Mouse (Mus musculus) ES-E14 (cell line): Measurements from ENCODE around the gene Snrnp70. TPM values are rescaled to one million over a fixed set of nuclear protein-coding genes. Genes with fewer than 3 reads are reported as not detected.
A peak's percentile ranks its signal among the peaks of the same experiment; 100 is the strongest.

Source experiments
- DNase-seq: peaks from one replicate; pipeline ENCODE4 v3.0.0-alpha.2; 2013; ENCODE audit warnings: low read depth, low spot score
- H3K27ac ChIP-seq: 2 replicates; pipeline ENCODE4 v1.5.1; 2012; ENCODE audit warnings: low read depth, mild to moderate bottlenecking, low read length, moderate library complexity, mixed read lengths; ENCODE audit not compliant: poor library complexity, insufficient read depth, severe bottlenecking
- H3K36me3 ChIP-seq: 2 replicates; pipeline ENCODE4 v1.6.1; 2012; ENCODE audit warnings: mild to moderate bottlenecking, low read length, moderate library complexity, mixed read lengths; ENCODE audit not compliant: control insufficient read depth, poor library complexity, insufficient read depth, severe bottlenecking
- H3K4me1 ChIP-seq, 2 experiments: fragments of 150-350 bp in 1 of 2; sonication (generic) in 1 of 2; 2 replicates each; pipeline ENCODE4 v1.6.1; 2012; ENCODE audit warnings: low read length in 2 of 2, mild to moderate bottlenecking in 1 of 2, mixed read lengths in 1 of 2; ENCODE audit not compliant: control insufficient read depth in 2 of 2, insufficient read depth in 2 of 2, poor library complexity in 1 of 2
- H3K4me3 ChIP-seq, 2 experiments: fragments of 150-350 bp in 1 of 2; sonication (generic) in 1 of 2; 2 replicates each; pipeline ENCODE4 v1.5.1; 2012; ENCODE audit warnings: low read length in 2 of 2, low read depth in 1 of 2, mild to moderate bottlenecking in 1 of 2, mixed read lengths in 1 of 2; ENCODE audit not compliant: insufficient read depth in 1 of 2, poor library complexity in 1 of 2, severe bottlenecking in 1 of 2
- H3K9ac ChIP-seq: 2 replicates; pipeline ENCODE4 v1.6.1; 2012; ENCODE audit warnings: low read depth, mild to moderate bottlenecking, low read length, mixed read lengths; ENCODE audit not compliant: poor library complexity, insufficient read depth, severe bottlenecking
- H3K9me3 ChIP-seq: fragments of 150-350 bp; sonication (generic); 2 replicates; pipeline ENCODE4 v1.6.1; 2012; ENCODE audit warnings: low read depth, mild to moderate bottlenecking, low read length; ENCODE audit not compliant: control insufficient read depth, insufficient read depth
- CHD2 ChIP-seq: IDR thresholded peaks from 2 replicates; pipeline ENCODE4 v1.6.1; 2014; ENCODE audit warnings: mild to moderate bottlenecking, low read depth, low read length, inconsistent platforms
- HCFC1 ChIP-seq: IDR thresholded peaks from 2 replicates; pipeline ENCODE4 v1.6.1; 2012; ENCODE audit warnings: low read length, inconsistent platforms, borderline replicate concordance; ENCODE audit not compliant: insufficient read depth
- MAFK ChIP-seq: IDR thresholded peaks from 2 replicates; pipeline ENCODE4 v1.6.1; 2014; ENCODE audit warnings: mild to moderate bottlenecking, low read depth, low read length, inconsistent platforms; ENCODE audit not compliant: insufficient read depth
- ZC3H11A ChIP-seq: IDR thresholded peaks from 2 replicates; pipeline ENCODE4 v1.6.1; 2012; ENCODE audit warnings: low read depth, mild to moderate bottlenecking, inconsistent platforms, low read length, borderline replicate concordance
- ZNF384 ChIP-seq: IDR thresholded peaks from 2 replicates; pipeline ENCODE4 v1.6.1; 2012; ENCODE audit warnings: low read depth, low read length, inconsistent platforms
- in situ Hi-C, 2 experiments: fragments of 600-800 bp; cut with MboI; formaldehyde crosslinking; loops; one replicate each; pipeline ENCODE4 v1.15.1; 2025; ENCODE audit warnings: low sequenced_read_pairs in 2 of 2, inconsistent platforms in 1 of 2; ENCODE audit not compliant: unreplicated experiment in 2 of 2
- total RNA-seq: library from RNA; depleted of rRNA; stranded (reverse); fragments of 300-350 nt; gene quantifications from 2 replicates; pipeline ENCODE4 v1.2.3, GENCODE M21; 2012

The Snrnp70 gene
- total RNA-seq, 1 experiment, result 303 TPM

DNA sequence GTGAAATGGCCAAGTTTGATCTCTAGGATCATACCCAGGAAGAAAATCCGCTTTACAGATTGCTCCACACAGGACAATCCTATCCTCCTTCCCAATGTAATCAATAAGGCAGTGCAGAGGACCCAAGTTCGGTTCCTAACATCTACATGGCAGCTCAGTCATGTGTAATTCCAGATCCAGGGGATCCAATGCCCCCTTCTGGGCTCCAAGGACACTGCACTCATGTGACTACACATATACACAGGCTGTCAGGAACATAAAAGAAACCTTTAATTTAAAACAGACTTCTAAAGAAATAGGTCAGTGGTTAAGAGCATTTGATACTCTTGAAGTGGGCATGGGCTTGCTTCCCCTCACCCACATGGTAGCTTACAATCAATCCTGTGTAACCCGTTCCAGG, 9.5 kb downstream of the Snrnp70 start:
- Histone ChIP-seq H3K36me3 (peaks cover 74% of the 10 kb centered on the region), H3K9me3 (no peaks in the 10 kb centered on the region), H3K4me3 (no peak overlapping the region), H3K9ac (no peak overlapping the region), H3K4me1 (peaks cover 0 to 5% of the 10 kb centered on the region in 2 experiments; a peak in 1 of 4 replicates), H3K27ac (no peak overlapping the region)
- in situ Hi-C loops, result no loop called here
- TF ChIP-seq MAFK (no peak), CHD2 (no peak), ZC3H11A (no peak), ZNF384 (no peak), HCFC1 (no peak)
- DNase-seq, result no peak

DNA sequence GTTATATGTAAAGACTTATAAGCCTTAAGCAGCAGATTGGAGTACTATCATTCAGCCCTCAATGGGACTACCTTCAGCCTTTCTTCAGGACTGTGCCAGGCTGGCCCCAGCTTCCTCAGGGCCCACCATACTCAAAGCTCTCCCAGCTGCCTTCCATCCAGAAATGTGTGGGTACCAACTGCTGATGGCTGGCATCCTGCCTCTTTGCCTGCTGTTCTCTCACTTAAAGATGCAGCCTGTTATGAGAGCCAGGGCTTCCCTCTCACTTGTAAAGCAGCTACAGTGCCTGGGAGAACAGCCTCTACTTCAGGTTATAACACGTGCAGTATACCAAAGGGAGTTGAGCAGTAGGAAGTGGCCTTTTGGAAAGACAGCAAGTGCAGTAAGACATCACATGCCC, 19.5 kb downstream of the Snrnp70 start:
- Histone ChIP-seq H3K4me1 (peaks cover 0 to 9% of the 10 kb centered on the region in 2 experiments; a peak in 2 of 4 replicates), H3K9ac (no peak overlapping the region), H3K9me3 (no peaks in the 10 kb centered on the region), H3K4me3 (no peak overlapping the region), H3K27ac (no peak overlapping the region), H3K36me3 (peaks cover 56% of the 10 kb centered on the region)
- DNase-seq, result no peak
- no peak for TF ChIP-seq HCFC1
- no peak for TF ChIP-seq ZNF384
- no peak for TF ChIP-seq CHD2
- no peak for TF ChIP-seq ZC3H11A
- TF ChIP-seq MAFK, result no peak
- in situ Hi-C loops, result no loop called here

DNA sequence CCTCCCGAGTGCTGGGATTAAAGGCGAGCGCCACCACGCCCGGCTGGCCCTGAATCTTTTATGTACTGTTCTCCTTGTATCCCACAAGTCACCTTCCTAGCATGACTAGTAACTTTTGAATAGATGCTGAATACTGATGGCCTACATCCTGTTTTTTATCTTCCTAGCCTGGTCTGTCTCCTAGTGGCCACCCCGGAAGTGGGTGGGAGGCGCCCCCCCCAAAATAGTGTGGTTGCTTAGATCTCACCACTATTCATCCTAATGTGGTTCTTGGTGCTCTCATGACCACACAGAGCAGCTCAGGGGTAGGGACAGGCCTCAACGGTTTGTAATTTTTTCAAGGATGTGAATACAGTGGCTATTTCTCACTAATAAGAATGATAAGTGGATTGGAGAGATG, 20.9 kb downstream of the Snrnp70 start:
- Histone ChIP-seq H3K4me3 (no peak overlapping the region), H3K27ac (no peak overlapping the region), H3K9ac (no peak overlapping the region), H3K36me3 (peaks cover 42% of the 10 kb centered on the region), H3K9me3 (no peaks in the 10 kb centered on the region), H3K4me1 (peaks cover 2 to 13% of the 10 kb centered on the region in 2 experiments; a peak in 3 of 4 replicates)
- in situ Hi-C loops, result no loop called here
- TF ChIP-seq ZNF384, result no peak
- TF ChIP-seq CHD2, result no peak
- TF ChIP-seq ZC3H11A, result no peak
- no peak for TF ChIP-seq HCFC1
- no peak for TF ChIP-seq MAFK
- DNase-seq, result no peak

DNA sequence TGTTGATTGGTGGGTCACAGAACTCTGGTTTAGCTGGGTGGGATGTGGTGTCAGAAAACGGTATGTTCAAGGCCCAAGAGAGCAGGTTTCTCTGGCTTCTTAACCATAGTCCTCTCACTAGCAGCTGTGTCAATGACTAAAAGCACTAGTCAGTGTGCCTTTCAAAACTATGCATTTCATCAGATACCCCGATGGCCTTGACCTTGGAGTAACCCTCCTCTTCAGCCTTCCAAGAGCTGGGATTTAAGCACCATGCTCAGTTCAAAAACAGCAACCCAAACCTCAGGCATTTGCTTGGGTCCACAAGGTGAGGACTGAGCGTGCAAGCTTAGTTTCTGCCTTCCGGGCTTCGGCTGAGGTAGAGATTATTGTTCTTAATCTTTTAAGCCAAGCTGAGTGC, 23.2 kb downstream of the Snrnp70 start:
- Histone ChIP-seq H3K4me3 (no peak overlapping the region), H3K36me3 (peaks cover 32% of the 10 kb centered on the region), H3K9me3 (no peaks in the 10 kb centered on the region), H3K4me1 (peaks cover 2 to 15% of the 10 kb centered on the region in 2 experiments; a peak in 3 of 4 replicates), H3K27ac (no peak overlapping the region), H3K9ac (no peak overlapping the region)
- TF ChIP-seq ZNF384, result no peak
- no peak for TF ChIP-seq HCFC1
- in situ Hi-C loops, result no loop called here
- DNase-seq, result no peak

DNA sequence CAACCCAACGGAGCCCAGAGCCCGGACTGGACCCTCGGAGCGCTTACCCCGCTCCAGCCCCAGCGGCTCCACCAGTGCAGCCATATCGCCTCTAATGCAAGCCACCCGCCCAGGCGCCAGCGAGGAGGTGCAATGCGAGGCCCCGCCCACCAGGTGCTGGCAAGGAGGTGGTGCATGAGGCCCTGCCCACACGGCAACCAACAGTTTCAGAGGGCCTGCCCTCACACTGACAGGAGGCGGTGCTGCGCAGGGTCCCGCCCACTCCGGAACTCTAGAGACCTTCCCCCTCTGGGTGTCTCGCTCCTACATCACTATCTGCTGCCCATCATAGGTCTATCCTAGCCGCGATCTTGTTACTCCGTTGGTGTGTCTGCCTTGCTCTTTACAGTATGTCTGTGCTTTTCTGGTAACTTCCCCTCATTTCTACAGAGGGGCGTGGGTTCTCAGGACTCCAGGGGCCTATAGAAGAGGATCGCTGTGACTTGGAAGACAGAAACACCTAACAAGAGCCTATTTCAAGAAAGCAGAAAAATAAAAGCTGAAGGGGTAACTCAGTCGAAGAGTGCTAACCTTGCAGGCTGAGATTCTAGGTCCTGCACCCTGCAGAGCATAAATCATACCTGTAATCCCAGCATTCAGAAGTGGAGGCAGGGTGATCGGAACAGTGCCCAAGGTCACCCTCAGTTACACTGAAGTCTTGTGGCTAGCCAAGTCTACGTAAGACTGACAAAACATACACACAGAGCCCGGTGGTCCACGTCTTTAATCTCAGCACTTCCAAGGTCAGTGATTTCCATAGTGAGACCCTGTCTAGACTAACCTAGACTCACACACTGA, 24.8 kb downstream of the Snrnp70 start, which contains the start of gene Lin7b:
Lin7b (minus strand) TSS at position 109 of the 837 bp plus-strand sequence.
- TF ChIP-seq CHD2 (peak; percentile 20; the same call in 1 of the 2 replicates), ZNF384 (0 out of 2 replicates have a peak, but pooled peaks have one; percentile 19), ZC3H11A (no peak)
- peaks cover 2 to 18% of the 10 kb centered on the region in 2 experiments; a peak in 3 of 4 replicates for H3K4me1 ChIP-seq
- peak within 1 kb of the TSS; percentile 68 to 80 for H3K4me3 ChIP-seq
- peak within 1 kb of the TSS; percentile 50 for H3K9ac ChIP-seq
- H3K27ac ChIP-seq, result no peak within 1 kb of the TSS
- peak; percentile 92 for DNase-seq
- in situ Hi-C loops, result no loop called here
- no peaks in the 10 kb centered on the region for H3K9me3 ChIP-seq
- H3K36me3 ChIP-seq, result peaks cover 18% of the 10 kb centered on the region
